In genomic region chr4:95500265-95500664, GRCm38 (mm10) we compare ENCODE assay signal across 31 mouse cellular contexts. TPM values are rescaled to one million over a fixed set of nuclear protein-coding genes. Genes with fewer than 3 reads are reported as not detected.
DNase-seq lines count a peak whose midpoint lies in the region; ATAC-seq lines count a peak whose summit lies in the region.
"Had no signal": no experiment of that assay in that cellular context is flagged by ENCODE, and none has a peak within 500 bp of the region (broad histone marks: within the 10 kb centered on the region; RNA-seq: fewer than 3 reads in every experiment).

No protein-coding gene starts in this region.

- H3K27me3 ChIP-seq in heart, embryonic 11.5 days (ENCODE audit: control insufficient read depth, insufficient read depth, low read length) = no peaks in the 10 kb centered on the region
- H3K27me3 ChIP-seq: CH12.LX; heart, embryonic 13.5 days; liver, embryonic 15.5 days; lung, embryonic 15.5 days; Patski had no signal

- 74% methylated on average over 3 of the region's 3 CpGs for WGBS in heart, embryonic 11.5 days (ENCODE audit: insufficient replicate concordance)

- H3K4me2 ChIP-seq in heart, embryonic 11.5 days = no peak overlapping the region
- H3K4me2 ChIP-seq: heart, embryonic 13.5 days; liver, embryonic 15.5 days; lung, embryonic 15.5 days had no signal

- DNase-seq in heart, adult 8-10 months (ENCODE audit: low spot score) = peak; percentile 30
- DNase-seq in 3T3-L1 (ENCODE audit: low read depth, low spot score) = peak; percentile 18
- peak; percentile 22 to 37 for DNase-seq in gastrocnemius, adult 8-10 months (ENCODE audit: low spot score in 2 of 2)
- peak; percentile 7 for DNase-seq in heart, postnatal 4 days
- DNase-seq in right cerebral cortex, postnatal 25 days = no peak
- DNase-seq in lung, postnatal 36 days = no peak
- DNase-seq: adrenal gland, adult 2 months; cerebellum, adult 11 months; cerebellum, adult 9-11 months; kidney, adult 9 months; kidney, postnatal 14 days; layer of hippocampus, postnatal 36 days; liver; lung, postnatal 4 days; right cerebral cortex, postnatal 14 days; thymus, postnatal 14 days had no signal

- no peak for ATAC-seq in heart, embryonic 11.5 days (replicated peaks; ENCODE audit: insufficient number of reproducible peaks, low FRiP score, low TSS enrichment)
- no peak for ATAC-seq in megakaryocyte-erythroid progenitor cell, adult 5-6 weeks (replicated peaks; ENCODE audit: low FRiP score, low TSS enrichment, poor library complexity, severe bottlenecking)
- ATAC-seq: forebrain, embryonic 16.5 days; hindbrain, postnatal 0 days; intestine, embryonic 16.5 days had no signal

- no peaks in the 10 kb centered on the region for H3K4me1 ChIP-seq in heart, embryonic 11.5 days (ENCODE audit: control insufficient read depth, insufficient read depth, low read length)
- H3K4me1 ChIP-seq: embryonic facial prominence, embryonic 10.5 days; heart, embryonic 13.5 days; liver, embryonic 15.5 days; lung, embryonic 15.5 days; midbrain, embryonic 10.5 days had no signal

- no peak overlapping the region for H3K4me3 ChIP-seq in heart, embryonic 11.5 days (ENCODE audit: low read depth, low read length)
- H3K4me3 ChIP-seq: embryonic facial prominence, embryonic 10.5 days; forebrain, embryonic 10.5 days; heart, embryonic 13.5 days; hindbrain, embryonic 10.5 days; liver, embryonic 15.5 days; lung, embryonic 15.5 days; midbrain, embryonic 10.5 days had no signal

- H3K27ac ChIP-seq in heart, embryonic 11.5 days (ENCODE audit: low read depth, low read length) = no peak overlapping the region
- H3K27ac ChIP-seq: embryonic facial prominence, embryonic 10.5 days; forebrain, embryonic 10.5 days; heart, embryonic 13.5 days; hindbrain, embryonic 10.5 days; hindbrain, postnatal 0 days; liver, embryonic 15.5 days; lung, embryonic 15.5 days; midbrain, embryonic 10.5 days had no signal

- no peak overlapping the region for H3K9ac ChIP-seq in heart, embryonic 11.5 days (ENCODE audit: low read depth, low read length)
- H3K9ac ChIP-seq: heart, embryonic 13.5 days; liver, embryonic 15.5 days; lung, embryonic 15.5 days had no signal

- H3K9me3 ChIP-seq in heart, embryonic 11.5 days (replicated peaks; ENCODE audit: control insufficient read depth, low read length) = no peaks in the 10 kb centered on the region
- H3K9me3 ChIP-seq: embryonic facial prominence, embryonic 10.5 days; forebrain, embryonic 10.5 days; G1E; heart, embryonic 13.5 days; hindbrain, embryonic 10.5 days; liver, embryonic 15.5 days; lung, embryonic 15.5 days; midbrain, embryonic 10.5 days had no signal

- no peaks in the 10 kb centered on the region for H3K36me3 ChIP-seq in heart, embryonic 11.5 days (ENCODE audit: control insufficient read depth, insufficient read depth, low read length)
- H3K36me3 ChIP-seq: embryonic facial prominence, embryonic 10.5 days; forebrain, embryonic 10.5 days; G1E; heart, embryonic 13.5 days; hindbrain, embryonic 10.5 days; liver, embryonic 15.5 days; lung, embryonic 15.5 days; midbrain, embryonic 10.5 days had no signal

RNA-seq across cellular contexts. Expression of gene Fggy, which starts 57.0 kb away (rescaled TPM):
- 10 to 100 TPM in 1 of 4 experiments, 1 to 10 TPM in 3; 8.2 to 12.0 (median 9.5) TPM for total RNA-seq in heart, adult 8-10 months (2022)
- polyA plus RNA-seq in heart, embryonic 11.5 days (2014; fragmentation: Nextera tagmentation; extraction: Ambion mirVana) = 5.0 and 5.9 TPM in 2 replicates
- total RNA-seq in gastrocnemius, adult 8-10 months (2022) = 10 to 100 TPM in 3 of 4 experiments, 1 to 10 TPM in 1; 8.5 to 16.5 (median 12.4) TPM
- 1 to 10 TPM; 7.5 to 8.3 TPM for total RNA-seq in heart, postnatal 4 days (2021)
- total RNA-seq in megakaryocyte-erythroid progenitor cell, adult 5-6 weeks (2014; fragmentation: Nextera tagmentation) = 2.4 TPM in 1 of 2 replicates, not detected in the other
- 5.0 and 8.9 TPM in 2 replicates for total RNA-seq in megakaryocyte-erythroid progenitor cell, adult 5-6 weeks (2017)
- total RNA-seq: G1E had no signal
- polyA plus RNA-seq: G1E had no signal

Comparison
In these comparisons a context has a peak if more than half of its experiments do, and no peak if none do; other contexts are left out.
1. DNase-seq: peak in heart, adult 8-10 months (single experiment), 3T3-L1 (single experiment), gastrocnemius, adult 8-10 months (2 of 2) and heart, postnatal 4 days (single experiment); none in right cerebral cortex, postnatal 25 days (single experiment) and lung, postnatal 36 days (single experiment).